Mouse (Mus musculus) spleen, adult 2 months (tissue): ENCODE measurements around the gene Rfx4.

ENCODE experiments used
- CTCF ChIP-seq: fragments of 200-500 bp; IDR thresholded peaks from 2 replicates; pipeline ENCODE4 v1.5.1; 2011; ENCODE audit warnings: mild to moderate bottlenecking, inconsistent platforms; ENCODE audit not compliant: insufficient read depth, insufficient read length, insufficient replicate concordance; ENCODE audit errors: extremely low read depth
- POLR2A ChIP-seq: fragments of 200-500 bp; IDR thresholded peaks from 2 replicates; pipeline ENCODE4 v1.6.1; 2011; ENCODE audit warnings: low read depth, low read length, inconsistent platforms

GRCm38 (mm10) chr10:84819669-84820068 is 63.8 kb downstream of the Rfx4 start:
- TF ChIP-seq CTCF (no peak), POLR2A (no peak)
